Mouse (Mus musculus) spleen, adult 2 months (tissue): ENCODE data around the gene Cntnap5a.

ENCODE experiments used
- CTCF ChIP-seq: fragments of 200-500 bp; IDR thresholded peaks from 2 replicates; pipeline ENCODE4 v1.5.1; 2011; ENCODE audit warnings: mild to moderate bottlenecking, inconsistent platforms; ENCODE audit not compliant: insufficient read depth, insufficient read length, insufficient replicate concordance; ENCODE audit errors: extremely low read depth
- POLR2A ChIP-seq: fragments of 200-500 bp; IDR thresholded peaks from 2 replicates; pipeline ENCODE4 v1.6.1; 2011; ENCODE audit warnings: low read depth, low read length, inconsistent platforms

DNA sequence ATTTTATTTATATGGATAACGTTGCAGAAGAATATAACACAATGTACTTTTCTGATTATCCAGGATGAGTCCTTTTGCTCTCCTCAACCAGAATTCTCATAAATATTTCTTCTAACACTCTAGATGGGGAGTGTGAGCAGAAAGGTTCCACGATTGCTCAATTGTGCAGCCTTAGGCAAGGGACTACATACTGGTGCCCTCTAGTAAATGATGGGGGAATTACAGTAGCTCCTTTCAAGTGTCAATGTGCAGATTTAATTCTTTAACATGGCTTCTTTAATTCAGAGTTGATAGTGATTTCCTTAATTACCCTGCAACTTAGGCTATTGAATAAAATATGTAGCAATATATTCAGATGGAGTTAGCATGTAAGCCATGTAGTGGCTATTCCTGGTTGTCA, 442.5 kb downstream of the Cntnap5a start:
- no peak for TF ChIP-seq POLR2A
- no peak for TF ChIP-seq CTCF
